Mouse (Mus musculus): ENCODE data around the gene Slc8a1.

DNA sequence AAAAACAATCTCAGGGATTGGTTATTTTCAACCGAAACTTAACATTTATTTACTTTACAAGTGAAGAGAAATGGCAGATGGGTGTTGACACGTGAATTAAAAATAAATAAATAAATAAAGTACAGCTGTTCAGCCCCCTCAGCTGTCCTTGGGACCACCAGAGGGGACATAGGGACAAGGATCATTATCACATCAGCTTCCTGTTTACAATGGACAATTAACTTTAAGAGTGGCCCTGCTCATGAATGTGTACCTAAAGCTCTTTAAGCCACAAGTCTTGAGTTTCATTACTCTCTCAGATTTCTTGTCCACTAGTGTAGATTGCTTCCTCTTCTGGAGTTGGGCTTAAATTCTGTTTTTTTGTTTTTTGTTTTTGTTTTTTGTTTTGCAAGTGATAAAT is 12.5 kb upstream of the Slc8a1 start:
- TF ChIP-seq CTCF (IDR thresholded peaks at IDR 0.05; ENCODE audit: control insufficient read depth, insufficient read depth, insufficient read length) (no peak), CEBPB (IDR thresholded peaks at IDR 0.05; ENCODE audit: low read depth) (no peak), USF1 (IDR thresholded peaks at IDR 0.05; ENCODE audit: low read depth) (no peak), MAX (IDR thresholded peaks at IDR 0.05) (no peak), MYOG (IDR thresholded peaks at IDR 0.05; ENCODE audit: control insufficient read depth, extremely low read depth, insufficient read length) (no peak), MYOD1 (IDR thresholded peaks at IDR 0.05; ENCODE audit: control insufficient read depth, insufficient read length, low read depth) (no peak), FOSL1 (IDR thresholded peaks at IDR 0.05; ENCODE audit: insufficient read depth, low read length, poor library complexity, severe bottlenecking) (no peak)

Data from C2C12 (cell line).